Mouse (Mus musculus) monocyte, adult 59 days (primary cell): ENCODE measurements around the gene Ppp1r16b. TPM values are rescaled to one million over a fixed set of nuclear protein-coding genes. Genes with fewer than 3 reads are reported as not detected.

Experiments
- total RNA-seq, 2 experiments: library from RNA; stranded (reverse); gene quantifications; one replicate each; pipeline ENCODE4 v1.2.4; 2023

The Ppp1r16b gene
- 1 to 10 TPM; 1.5 to 1.6 TPM for total RNA-seq

GRCm38 (mm10) chr2:158665098-158665497 is at the start of gene Ppp1r16b:
Gene Ppp1r16b (plus strand): TSS chr2:158665398.

GRCm38 (mm10) chr2:158624718-158625222 is 40.4 kb upstream of the Ppp1r16b start, which contains the start of gene Actr5:
Gene Actr5 (plus strand): TSS chr2:158624888.

GRCm38 (mm10) chr2:158767742-158768339 is 102.6 kb downstream of the Ppp1r16b start, which contains the start of gene Fam83d:
Gene Fam83d (plus strand): TSS chr2:158768093.

GRCm38 (mm10) chr2:158794494-158795004 is 129.4 kb downstream of the Ppp1r16b start, which contains the start of gene Dhx35:
Gene Dhx35 (plus strand): TSS chr2:158794807.

Other genes starting within 250 kb of the Ppp1r16b start
- not detected for gene Adig, start 162.8 kb upstream of the Ppp1r16b start, total RNA-seq
- not detected for gene Arhgap40, start 152.6 kb upstream of the Ppp1r16b start, total RNA-seq
- gene Slc32a1, start 54.6 kb upstream of the Ppp1r16b start, total RNA-seq: not detected
- gene Actr5, start 40.5 kb upstream of the Ppp1r16b start, total RNA-seq: 10 to 100 TPM; 30.8 to 31.0 TPM
- 1 to 10 TPM; 1.6 to 1.7 TPM for gene Fam83d, start 102.7 kb downstream of the Ppp1r16b start, total RNA-seq
- 10 to 100 TPM; 18.9 to 22.8 TPM for gene Dhx35, start 129.4 kb downstream of the Ppp1r16b start, total RNA-seq